Mouse (Mus musculus): Measurements from ENCODE around the gene Slf2.

Gene Slf2

GRCm38 (mm10) chr19:44985159-44985988 is 54.4 kb downstream of the Slf2 start:
- DNase-seq, result no peak

- DNase-seq, result no peak
These were observed 56.1 kb downstream of the Slf2 start for GRCm38 (mm10) chr19:44987004-44987403.

GRCm38 (mm10) chr19:44987851-44988250 is 56.9 kb downstream of the Slf2 start:
- DNase-seq, result no peak

GRCm38 (mm10) chr19:44988321-44988720 is 57.4 kb downstream of the Slf2 start:
- no peak for DNase-seq

- peak in 1 of 2 experiments; percentile 26 for DNase-seq
These were observed 58.0 kb downstream of the Slf2 start, which contains the start of gene Sema4g for GRCm38 (mm10) chr19:44988831-44989566. Gene Sema4g (plus strand): TSS chr19:44989101.

- DNase-seq, result no peak
These were observed 58.9 kb downstream of the Slf2 start for GRCm38 (mm10) chr19:44989567-44990495.

- no peak for DNase-seq
These were observed 60.1 kb downstream of the Slf2 start for GRCm38 (mm10) chr19:44991031-44991430.

GRCm38 (mm10) chr19:44992246-44992645 is 61.3 kb downstream of the Slf2 start:
- no peak for DNase-seq

GRCm38 (mm10) chr19:44992712-44993111 is 61.8 kb downstream of the Slf2 start:
- no peak for DNase-seq

- DNase-seq, result no peak
These were observed 66.8 kb downstream of the Slf2 start for GRCm38 (mm10) chr19:44997786-44998185.

GRCm38 (mm10) chr19:44999647-45000046 is 68.7 kb downstream of the Slf2 start:
- DNase-seq, result no peak

GRCm38 (mm10) chr19:45002301-45002700 is 71.3 kb downstream of the Slf2 start:
- DNase-seq, result no peak

- DNase-seq, result no peak
These were observed 73.0 kb downstream of the Slf2 start for GRCm38 (mm10) chr19:45003740-45004516.

GRCm38 (mm10) chr19:45005444-45005843 is 74.5 kb downstream of the Slf2 start, which contains the start of gene Twnk:
Gene Twnk (plus strand): TSS chr19:45005663.
- DNase-seq, result peak; percentile 79 to 89

GRCm38 (mm10) chr19:45005957-45006712 is 75.2 kb downstream of the Slf2 start, which contains the start of gene Mrpl43:
Gene Mrpl43 (minus strand): TSS chr19:45006442.
- DNase-seq, result peak; percentile 90 to 97

- no peak for DNase-seq
These were observed 76.1 kb downstream of the Slf2 start for GRCm38 (mm10) chr19:45007021-45007420.

GRCm38 (mm10) chr19:45007425-45008191 is 76.7 kb downstream of the Slf2 start:
- DNase-seq, result no peak

GRCm38 (mm10) chr19:45010646-45011045 is 79.7 kb downstream of the Slf2 start:
- DNase-seq, result no peak

GRCm38 (mm10) chr19:45012219-45012618 is 81.3 kb downstream of the Slf2 start:
- DNase-seq, result no peak

- no peak for DNase-seq
These were observed 81.7 kb downstream of the Slf2 start for GRCm38 (mm10) chr19:45012636-45013035.
